Mouse (Mus musculus): ENCODE results near the gene Wnt9b. TPM values are rescaled to one million over a fixed set of nuclear protein-coding genes. Genes with fewer than 3 reads are reported as not detected.

Wnt9b gene
- polyA plus RNA-seq, 1 experiment, result 0.56 TPM

DNA sequence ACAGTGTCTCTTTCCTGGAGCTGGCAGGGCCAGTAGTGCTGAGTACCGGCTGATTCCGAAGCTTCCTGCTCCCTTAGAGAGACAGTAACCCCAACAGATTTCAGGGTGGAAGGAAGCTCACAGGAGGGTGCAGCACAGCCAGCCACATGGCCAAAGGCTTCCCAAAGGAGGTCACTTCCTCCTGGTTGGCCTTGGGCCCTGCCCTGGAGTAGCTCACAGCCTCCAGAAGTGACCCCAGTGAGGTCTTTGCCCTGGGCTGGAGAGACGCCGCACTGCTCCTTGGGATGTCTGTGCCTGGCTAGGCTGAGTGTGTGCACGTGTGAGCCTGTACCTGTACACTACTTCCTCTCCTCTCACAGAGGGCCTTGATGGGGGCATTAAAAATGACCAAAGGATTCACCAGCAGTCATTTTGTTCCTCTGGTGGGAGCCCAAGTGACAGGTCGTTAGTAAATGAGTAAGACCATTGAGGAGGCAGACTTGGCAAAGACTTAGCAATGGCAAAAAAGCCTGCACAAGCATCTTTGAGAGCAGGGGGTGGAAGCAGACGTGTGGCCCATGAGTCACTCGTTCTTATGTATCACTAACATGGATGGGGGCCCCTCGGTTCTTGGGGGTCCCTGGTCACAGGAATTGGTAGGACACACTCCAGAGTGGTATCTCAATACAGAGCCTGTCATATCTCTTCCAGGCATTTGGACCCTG lies 20.2 kb downstream of the Wnt9b start:
- DNase-seq (ENCODE audit: low read depth), result no peak
- TF ChIP-seq CTCF (IDR thresholded peaks at IDR 0.05; ENCODE audit: borderline replicate concordance, extremely low read depth, insufficient read depth, insufficient read length) (no peak), POLR2A (IDR thresholded peaks at IDR 0.05; ENCODE audit: borderline replicate concordance, extremely low read depth, insufficient read depth, insufficient read length, poor library complexity, severe bottlenecking) (no peak)

DNA sequence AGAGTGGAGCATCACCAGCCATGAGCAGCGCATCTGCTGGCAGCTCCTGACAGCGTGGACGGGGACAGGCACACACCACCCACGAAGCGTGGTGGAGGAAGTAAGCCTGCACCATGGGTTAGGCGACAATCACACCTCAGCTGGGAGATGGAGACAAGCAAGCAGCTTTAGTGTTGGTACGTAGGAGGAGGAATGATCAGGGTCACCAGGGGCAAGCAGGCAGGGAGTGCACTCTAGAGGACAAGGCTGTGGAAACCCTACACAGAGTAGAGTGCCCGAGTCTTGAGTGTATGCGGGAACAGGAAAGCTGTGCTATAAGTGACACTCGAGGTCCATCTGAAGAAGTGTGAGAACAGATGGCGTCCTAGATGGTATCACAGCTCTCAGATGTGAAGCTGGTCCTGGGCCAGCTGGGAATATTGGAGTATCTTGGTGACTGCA lies 25.3 kb downstream of the Wnt9b start:
- TF ChIP-seq POLR2A (IDR thresholded peaks at IDR 0.05; ENCODE audit: borderline replicate concordance, extremely low read depth, insufficient read depth, insufficient read length, poor library complexity, severe bottlenecking) (no peak), CTCF (IDR thresholded peaks at IDR 0.05; ENCODE audit: borderline replicate concordance, extremely low read depth, insufficient read depth, insufficient read length) (no peak)
- DNase-seq (ENCODE audit: low read depth), result peak; percentile 60

DNA sequence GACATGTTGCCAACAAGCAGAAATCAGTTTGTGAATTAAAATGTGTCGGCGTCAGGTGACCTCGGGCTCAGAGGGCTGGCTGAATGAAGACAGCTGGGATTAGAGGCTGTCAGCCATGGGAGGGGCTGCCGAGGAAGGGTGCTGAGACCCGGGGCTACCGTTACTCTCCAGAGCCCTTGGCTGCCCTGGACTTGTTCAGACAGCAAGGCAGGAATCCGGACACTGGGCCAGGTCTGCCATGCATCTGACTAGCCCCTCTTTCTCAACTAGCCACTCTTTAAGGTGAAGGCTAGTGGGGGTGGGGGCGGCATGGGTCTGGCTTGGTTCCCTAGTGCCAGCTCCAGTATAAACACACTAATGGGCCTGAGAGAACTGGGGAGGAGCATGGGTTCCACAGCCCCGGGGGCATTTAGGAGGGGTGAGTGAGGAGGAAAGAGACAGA lies 27.6 kb downstream of the Wnt9b start:
- TF ChIP-seq POLR2A (IDR thresholded peaks at IDR 0.05; ENCODE audit: borderline replicate concordance, extremely low read depth, insufficient read depth, insufficient read length, poor library complexity, severe bottlenecking) (no peak), CTCF (IDR thresholded peaks at IDR 0.05; ENCODE audit: borderline replicate concordance, extremely low read depth, insufficient read depth, insufficient read length) (no peak)
- peak; percentile 80 for DNase-seq (ENCODE audit: low read depth)

DNA sequence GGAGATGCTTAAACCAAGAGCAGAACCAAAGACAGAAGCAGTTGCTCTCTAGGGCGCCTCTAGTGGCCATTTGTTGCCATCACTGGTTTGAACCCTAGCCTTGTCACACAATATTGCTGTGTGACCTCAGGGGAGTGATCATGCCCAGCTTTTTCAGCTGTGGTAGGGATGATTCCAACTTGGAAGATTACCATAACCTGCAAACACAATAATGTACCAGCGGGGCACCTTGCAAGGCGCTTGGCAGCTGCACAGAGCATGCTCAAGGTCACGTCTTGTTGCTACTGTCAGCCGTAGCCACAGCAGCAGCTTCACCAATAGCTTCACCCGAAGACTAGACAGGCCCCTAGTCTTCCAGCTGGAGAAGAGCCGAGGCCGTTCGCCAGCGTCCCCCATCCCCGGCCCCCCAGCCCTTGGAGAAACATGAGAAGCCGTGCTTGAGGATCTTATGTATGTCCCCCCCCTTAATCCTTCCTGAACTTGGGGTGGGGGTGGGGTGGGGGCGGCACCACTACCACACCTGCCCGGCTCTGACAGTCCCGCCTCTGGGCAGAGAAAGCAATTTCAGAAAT lies 28.1 kb downstream of the Wnt9b start:
- TF ChIP-seq CTCF (IDR thresholded peaks at IDR 0.05; ENCODE audit: borderline replicate concordance, extremely low read depth, insufficient read depth, insufficient read length), result peak; percentile 65
- TF ChIP-seq POLR2A (IDR thresholded peaks at IDR 0.05; ENCODE audit: borderline replicate concordance, extremely low read depth, insufficient read depth, insufficient read length, poor library complexity, severe bottlenecking), result no peak
- DNase-seq (ENCODE audit: low read depth), result peak; percentile 71

DNA sequence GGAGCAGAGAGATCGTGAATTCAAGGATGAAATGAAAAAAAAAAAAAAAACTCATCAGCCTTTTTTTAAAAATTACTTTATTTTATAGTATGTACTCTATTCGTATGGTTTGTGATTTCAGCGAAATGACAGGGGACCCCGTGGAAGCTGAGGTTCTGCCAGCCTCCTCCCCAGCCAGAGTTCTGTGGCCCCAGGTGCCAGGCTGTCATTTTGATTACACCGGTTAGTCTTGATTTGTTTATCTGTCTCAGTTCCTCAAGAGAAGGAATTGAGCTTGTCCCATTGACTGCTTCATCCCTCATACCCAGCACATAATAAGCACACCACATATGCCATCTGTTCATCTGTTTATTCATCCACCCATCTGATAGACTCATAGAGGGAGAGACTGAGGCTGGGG lies 30.2 kb downstream of the Wnt9b start:
- peak; percentile 32 for DNase-seq (ENCODE audit: low read depth)
- TF ChIP-seq CTCF (IDR thresholded peaks at IDR 0.05; ENCODE audit: borderline replicate concordance, extremely low read depth, insufficient read depth, insufficient read length) (no peak), POLR2A (IDR thresholded peaks at IDR 0.05; ENCODE audit: borderline replicate concordance, extremely low read depth, insufficient read depth, insufficient read length, poor library complexity, severe bottlenecking) (no peak)

DNA sequence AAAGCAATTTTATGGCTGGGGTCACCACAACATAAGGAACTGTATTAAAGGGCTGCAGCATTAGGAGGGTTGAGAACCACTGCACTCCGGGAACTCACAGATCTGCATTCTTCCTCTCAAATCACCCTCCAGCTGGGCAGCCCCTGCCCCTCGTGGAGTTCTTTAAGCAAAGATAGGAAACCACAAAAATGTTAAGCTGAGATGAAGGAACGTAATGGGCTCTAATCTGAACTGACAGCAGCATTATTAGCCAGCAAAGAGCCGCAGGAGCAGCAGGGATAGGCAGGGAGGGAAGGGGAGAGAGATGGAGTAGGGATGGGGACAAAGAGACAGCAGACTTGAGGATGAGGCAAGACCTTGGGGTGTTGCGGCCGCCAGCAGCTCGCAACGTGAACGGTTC lies 32.6 kb downstream of the Wnt9b start:
- DNase-seq (ENCODE audit: low read depth), result peak; percentile 30
- no peak for TF ChIP-seq POLR2A (IDR thresholded peaks at IDR 0.05; ENCODE audit: borderline replicate concordance, extremely low read depth, insufficient read depth, insufficient read length, poor library complexity, severe bottlenecking)
- no peak for TF ChIP-seq CTCF (IDR thresholded peaks at IDR 0.05; ENCODE audit: borderline replicate concordance, extremely low read depth, insufficient read depth, insufficient read length)

DNA sequence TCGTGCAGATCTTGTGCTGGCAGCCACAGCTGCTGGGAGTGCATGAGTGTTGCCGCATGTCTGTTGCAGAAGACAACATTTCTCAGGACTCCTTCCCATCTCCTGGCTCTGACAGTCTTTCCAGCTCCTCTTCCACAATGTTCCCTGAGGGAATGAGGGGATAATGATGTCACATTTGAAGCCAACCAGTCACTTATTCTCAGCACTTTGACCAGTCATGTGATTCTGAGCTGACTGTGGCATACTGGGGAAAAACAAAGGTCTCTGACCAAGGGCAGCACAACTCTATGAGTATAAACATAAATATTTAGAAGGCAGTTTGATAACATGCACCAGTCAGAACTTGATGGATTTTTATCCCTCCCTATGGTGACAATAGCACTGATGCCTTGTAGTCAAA lies 35.5 kb downstream of the Wnt9b start:
- DNase-seq (ENCODE audit: low read depth), result no peak
- no peak for TF ChIP-seq CTCF (IDR thresholded peaks at IDR 0.05; ENCODE audit: borderline replicate concordance, extremely low read depth, insufficient read depth, insufficient read length)
- TF ChIP-seq POLR2A (IDR thresholded peaks at IDR 0.05; ENCODE audit: borderline replicate concordance, extremely low read depth, insufficient read depth, insufficient read length, poor library complexity, severe bottlenecking), result no peak

DNA sequence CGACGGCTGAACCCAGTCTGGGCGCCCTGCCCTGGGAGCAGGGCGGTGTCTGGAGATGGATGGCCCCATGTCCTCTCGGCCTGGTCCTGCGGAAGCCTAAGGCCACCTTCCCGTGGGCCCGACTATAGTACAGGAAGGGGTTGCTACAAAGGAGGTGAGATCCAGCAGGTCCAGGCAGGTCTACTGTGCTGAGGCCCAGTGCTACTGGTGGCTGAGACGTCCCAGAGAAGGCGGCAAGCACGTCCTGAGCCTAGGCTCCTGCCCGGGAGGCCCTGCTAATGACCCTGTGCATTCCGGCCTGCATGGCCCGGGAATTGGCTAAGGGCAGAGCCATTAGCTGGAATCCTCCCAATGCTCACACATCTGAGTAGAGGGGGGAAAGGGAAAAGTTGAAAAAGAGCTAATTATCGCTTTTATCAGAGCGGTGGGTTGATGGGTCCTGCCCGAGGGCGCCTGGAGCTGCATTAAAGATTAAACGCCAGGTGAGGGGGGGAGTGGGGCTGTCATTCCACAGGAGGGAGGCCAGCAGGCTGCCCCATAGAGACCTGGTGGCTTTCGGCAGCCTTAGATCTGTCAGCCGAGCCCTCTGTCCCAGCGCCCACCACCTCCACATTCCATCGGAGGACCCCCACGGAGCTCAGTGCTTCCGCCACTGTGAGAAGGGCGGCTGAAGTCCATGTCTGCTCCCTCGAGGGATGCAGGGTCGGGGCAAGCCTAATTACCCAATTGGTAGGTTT lies 37.6 kb downstream of the Wnt9b start:
- DNase-seq (ENCODE audit: low read depth), result no peak
- TF ChIP-seq POLR2A (IDR thresholded peaks at IDR 0.05; ENCODE audit: borderline replicate concordance, extremely low read depth, insufficient read depth, insufficient read length, poor library complexity, severe bottlenecking) (no peak), CTCF (IDR thresholded peaks at IDR 0.05; ENCODE audit: borderline replicate concordance, extremely low read depth, insufficient read depth, insufficient read length) (no peak)

DNA sequence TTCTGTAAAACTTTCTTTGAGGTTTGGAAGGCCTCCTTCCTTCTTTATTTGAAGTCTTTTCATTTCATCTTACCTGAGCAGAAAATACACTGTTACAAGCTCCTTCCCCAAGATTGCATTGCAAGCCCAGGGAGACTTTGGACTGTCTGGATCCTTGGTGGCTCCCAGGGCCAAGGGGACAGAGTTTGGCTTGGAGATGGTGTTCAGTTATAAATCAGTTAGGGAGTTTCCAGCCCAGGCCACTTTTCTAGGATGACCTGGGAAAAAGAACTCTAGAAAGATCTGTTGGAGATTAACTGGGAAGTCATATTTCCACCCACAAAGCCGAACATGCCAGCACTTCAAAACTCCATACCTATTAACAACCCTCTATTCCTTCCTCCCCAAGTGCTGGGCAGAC lies 39.6 kb downstream of the Wnt9b start:
- TF ChIP-seq POLR2A (IDR thresholded peaks at IDR 0.05; ENCODE audit: borderline replicate concordance, extremely low read depth, insufficient read depth, insufficient read length, poor library complexity, severe bottlenecking) (no peak), CTCF (IDR thresholded peaks at IDR 0.05; ENCODE audit: borderline replicate concordance, extremely low read depth, insufficient read depth, insufficient read length) (no peak)
- DNase-seq (ENCODE audit: low read depth), result no peak

DNA sequence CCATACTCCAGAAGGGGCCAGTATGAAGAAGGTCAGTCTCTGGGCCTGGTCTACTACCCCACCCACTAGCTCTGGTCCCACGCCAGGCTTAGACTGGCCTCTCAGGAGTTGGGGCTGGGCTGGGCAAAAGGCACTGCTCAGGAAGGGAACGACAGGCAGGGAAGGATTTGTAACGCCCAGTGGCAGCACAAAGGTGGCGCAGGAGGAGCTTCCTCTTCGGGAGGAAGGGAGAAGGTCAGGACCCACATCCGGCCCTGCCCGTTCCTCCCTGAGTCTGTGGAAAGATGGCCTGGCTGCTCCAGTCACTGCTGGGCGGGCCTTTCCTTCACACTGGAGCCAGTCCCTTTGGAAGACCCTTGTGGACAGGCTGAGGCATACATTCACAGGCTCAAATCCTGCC lies 42.6 kb downstream of the Wnt9b start:
- TF ChIP-seq CTCF (IDR thresholded peaks at IDR 0.05; ENCODE audit: borderline replicate concordance, extremely low read depth, insufficient read depth, insufficient read length) (no peak), POLR2A (IDR thresholded peaks at IDR 0.05; ENCODE audit: borderline replicate concordance, extremely low read depth, insufficient read depth, insufficient read length, poor library complexity, severe bottlenecking) (no peak)
- no peak for DNase-seq (ENCODE audit: low read depth)

DNA sequence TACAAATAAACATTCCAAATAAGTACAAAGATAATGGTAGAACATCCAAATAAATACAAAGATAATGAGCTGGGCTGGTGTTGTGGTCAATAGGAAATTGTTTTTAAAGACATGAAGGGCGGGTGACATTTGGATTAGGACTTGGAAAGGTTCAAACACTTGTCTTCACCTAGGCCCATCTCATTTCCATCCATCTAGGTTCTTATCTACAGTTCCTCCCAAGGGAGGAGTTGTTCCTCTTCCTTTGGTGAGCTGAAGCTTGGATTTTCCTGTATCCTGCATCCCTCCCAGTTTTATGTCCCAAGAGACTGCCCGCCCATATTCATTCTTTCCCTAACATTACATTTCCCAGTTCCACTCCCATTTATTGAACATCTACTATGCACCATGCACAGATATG lies 51.4 kb downstream of the Wnt9b start:
- no peak for DNase-seq (ENCODE audit: low read depth)
- TF ChIP-seq CTCF (IDR thresholded peaks at IDR 0.05; ENCODE audit: borderline replicate concordance, extremely low read depth, insufficient read depth, insufficient read length), result no peak
- no peak for TF ChIP-seq POLR2A (IDR thresholded peaks at IDR 0.05; ENCODE audit: borderline replicate concordance, extremely low read depth, insufficient read depth, insufficient read length, poor library complexity, severe bottlenecking)

All from brain, embryonic 14.5 days (tissue).